Mouse (Mus musculus): ENCODE data around the gene Olfr1282. TPM values are rescaled to one million over a fixed set of nuclear protein-coding genes. Genes with fewer than 3 reads are reported as not detected.
"Not testable (repeated sequence)": the region's sequence is repeated elsewhere in the genome, so short reads cannot be mapped to it uniquely, and the experiment has no call there.

The Olfr1282 gene
- not detected in 2 replicates for polyA plus RNA-seq (2015; fragmentation: Nextera tagmentation; extraction: Ambion mirVana)

- no peak for ATAC-seq (ENCODE audit: insufficient number of reproducible peaks, low FRiP score, low TSS enrichment, low read depth)
- Histone ChIP-seq H3K36me3 (no peaks in the 10 kb centered on the region), H3K4me3 (replicated peaks) (no peak within 1 kb of the TSS), H3K9ac (no peak within 1 kb of the TSS), H3K27me3 (no peaks in the 10 kb centered on the region), H3K9me3 (replicated peaks) (no peaks in the 10 kb centered on the region), H3K4me2 (replicated peaks) (no peak within 1 kb of the TSS), H3K27ac (replicated peaks) (no peak within 1 kb of the TSS), H3K4me1 (no peaks in the 10 kb centered on the region)
- 70% methylated on average over 2 of the region's 2 CpGs for WGBS
Observed at GRCm38 (mm10) chr2:111335976-111336375, at the start of gene Olfr1282. Gene Olfr1282, minus strand, starts transcription at chr2:111336076.

GRCm38 (mm10) chr2:111375222-111375621, 39.3 kb upstream of the Olfr1282 start, which contains the start of gene Olfr1284:
Gene Olfr1284, plus strand, starts transcription at chr2:111375522.
- H3K4me1 ChIP-seq, result no peaks in the 10 kb centered on the region
- H3K9ac ChIP-seq, result no peak within 1 kb of the TSS
- H3K4me2 ChIP-seq (replicated peaks), result no peak within 1 kb of the TSS
- no peaks in the 10 kb centered on the region for H3K9me3 ChIP-seq (replicated peaks)
- 80% methylated on average over 1 of the region's 1 CpGs for WGBS
- no peak for ATAC-seq (ENCODE audit: insufficient number of reproducible peaks, low FRiP score, low TSS enrichment, low read depth)
- no peaks in the 10 kb centered on the region for H3K27me3 ChIP-seq
- no peaks in the 10 kb centered on the region for H3K36me3 ChIP-seq
- H3K27ac ChIP-seq (replicated peaks), result no peak within 1 kb of the TSS
- no peak within 1 kb of the TSS for H3K4me3 ChIP-seq (replicated peaks)

GRCm38 (mm10) chr2:111366490-111366889, 30.6 kb upstream of the Olfr1282 start, which contains the start of gene Olfr1283:
Gene Olfr1283, plus strand, starts transcription at chr2:111366790.
- Histone ChIP-seq H3K9me3 (replicated peaks) (no peaks in the 10 kb centered on the region), H3K36me3 (no peaks in the 10 kb centered on the region), H3K9ac (no peak within 1 kb of the TSS), H3K27me3 (no peaks in the 10 kb centered on the region), H3K4me2 (replicated peaks) (no peak within 1 kb of the TSS), H3K4me3 (replicated peaks) (no peak within 1 kb of the TSS), H3K27ac (replicated peaks) (no peak within 1 kb of the TSS), H3K4me1 (no peaks in the 10 kb centered on the region)
- 66% methylated on average over 2 of the region's 2 CpGs for WGBS
- no peak for ATAC-seq (ENCODE audit: insufficient number of reproducible peaks, low FRiP score, low TSS enrichment, low read depth)

- not testable (repeated sequence) for ATAC-seq (ENCODE audit: insufficient number of reproducible peaks, low FRiP score, low TSS enrichment, low read depth); H3K27me3 ChIP-seq; H3K36me3 ChIP-seq; H3K4me3 ChIP-seq (replicated peaks); H3K9ac ChIP-seq; H3K27ac ChIP-seq (replicated peaks); H3K4me2 ChIP-seq (replicated peaks); H3K9me3 ChIP-seq (replicated peaks); H3K4me1 ChIP-seq
- WGBS, result 85% methylated on average over 5 of the region's 5 CpGs
Observed at GRCm38 (mm10) chr2:111333721-111334120, 2.2 kb downstream of the Olfr1282 start.

GRCm38 (mm10) chr2:111326220-111326619, 9.7 kb downstream of the Olfr1282 start, which contains the start of gene Olfr1281:
Gene Olfr1281, plus strand, starts transcription at chr2:111326520.
- H3K27me3 ChIP-seq, result no peaks in the 10 kb centered on the region

GRCm38 (mm10) chr2:111313717-111314116, 22.2 kb downstream of the Olfr1282 start, which contains the start of gene Olfr1280:
Gene Olfr1280, plus strand, starts transcription at chr2:111314017.
- ATAC-seq (ENCODE audit: insufficient number of reproducible peaks, low FRiP score, low TSS enrichment, low read depth), result no peak
- no peaks in the 10 kb centered on the region for H3K9me3 ChIP-seq (replicated peaks)
- no peak within 1 kb of the TSS for H3K9ac ChIP-seq
- no peaks in the 10 kb centered on the region for H3K36me3 ChIP-seq
- H3K4me3 ChIP-seq (replicated peaks), result no peak within 1 kb of the TSS
- no peak within 1 kb of the TSS for H3K4me2 ChIP-seq (replicated peaks)
- H3K27me3 ChIP-seq, result no peaks in the 10 kb centered on the region
- no peak within 1 kb of the TSS for H3K27ac ChIP-seq (replicated peaks)
- no peaks in the 10 kb centered on the region for H3K4me1 ChIP-seq

More at GRCm38 (mm10) chr2:111326220-111326619, 9.7 kb downstream of the Olfr1282 start, which contains the start of gene Olfr1281:
- ATAC-seq (ENCODE audit: insufficient number of reproducible peaks, low FRiP score, low TSS enrichment, low read depth), result no peak
- Histone ChIP-seq H3K36me3 (no peaks in the 10 kb centered on the region), H3K4me1 (no peaks in the 10 kb centered on the region), H3K4me2 (replicated peaks) (no peak within 1 kb of the TSS), H3K9me3 (replicated peaks) (no peaks in the 10 kb centered on the region), H3K27ac (replicated peaks) (no peak within 1 kb of the TSS), H3K9ac (no peak within 1 kb of the TSS), H3K4me3 (replicated peaks) (no peak within 1 kb of the TSS)
- WGBS, result 65% methylated on average over 2 of the region's 2 CpGs

- Histone ChIP-seq H3K4me1 (no peaks in the 10 kb centered on the region), H3K27me3 (no peaks in the 10 kb centered on the region)
- ATAC-seq (ENCODE audit: insufficient number of reproducible peaks, low FRiP score, low TSS enrichment, low read depth), result no peak
Observed at GRCm38 (mm10) chr2:111300374-111300773, 35.5 kb downstream of the Olfr1282 start, which contains the start of gene Olfr1279. Gene Olfr1279, plus strand, starts transcription at chr2:111300635.

GRCm38 (mm10) chr2:111298541-111298940, 37.3 kb downstream of the Olfr1282 start:
- Histone ChIP-seq H3K27me3 (no peaks in the 10 kb centered on the region), H3K27ac (replicated peaks) (no peak overlapping the region), H3K9ac (no peak overlapping the region), H3K36me3 (no peaks in the 10 kb centered on the region), H3K9me3 (replicated peaks) (no peaks in the 10 kb centered on the region), H3K4me3 (replicated peaks) (no peak overlapping the region), H3K4me2 (replicated peaks) (no peak overlapping the region), H3K4me1 (no peaks in the 10 kb centered on the region)
- no peak for ATAC-seq (ENCODE audit: insufficient number of reproducible peaks, low FRiP score, low TSS enrichment, low read depth)

More at GRCm38 (mm10) chr2:111300374-111300773, 35.5 kb downstream of the Olfr1282 start, which contains the start of gene Olfr1279:
- Histone ChIP-seq H3K4me3 (replicated peaks) (no peak within 1 kb of the TSS), H3K9ac (no peak within 1 kb of the TSS), H3K27ac (replicated peaks) (no peak within 1 kb of the TSS), H3K36me3 (no peaks in the 10 kb centered on the region), H3K9me3 (replicated peaks) (no peaks in the 10 kb centered on the region), H3K4me2 (replicated peaks) (no peak within 1 kb of the TSS)

- Histone ChIP-seq H3K27me3 (no peaks in the 10 kb centered on the region), H3K4me2 (replicated peaks) (no peak within 1 kb of the TSS), H3K4me1 (no peaks in the 10 kb centered on the region), H3K36me3 (no peaks in the 10 kb centered on the region), H3K9ac (no peak within 1 kb of the TSS), H3K4me3 (replicated peaks) (no peak within 1 kb of the TSS), H3K27ac (replicated peaks) (no peak within 1 kb of the TSS), H3K9me3 (replicated peaks) (no peaks in the 10 kb centered on the region)
- ATAC-seq (ENCODE audit: insufficient number of reproducible peaks, low FRiP score, low TSS enrichment, low read depth), result no peak
Observed at GRCm38 (mm10) chr2:111289836-111290235, 46.0 kb downstream of the Olfr1282 start, which contains the start of gene Olfr1278. Gene Olfr1278, plus strand, starts transcription at chr2:111290136.

Other genes with a start within 250 kb of the Olfr1282 start
- gene Gm13941, start 230.1 kb downstream of the Olfr1282 start, polyA plus RNA-seq (2015; fragmentation: Nextera tagmentation; extraction: Ambion mirVana), result not detected in 2 replicates
- not detected in 2 replicates for gene Gm15130, start 183.1 kb downstream of the Olfr1282 start, polyA plus RNA-seq (2015; fragmentation: Nextera tagmentation; extraction: Ambion mirVana)
- 0.12 TPM in 1 of 2 replicates, not detected in the other for gene 4930430A15Rik, start 106.5 kb downstream of the Olfr1282 start, polyA plus RNA-seq (2015; fragmentation: Nextera tagmentation; extraction: Ambion mirVana)
- gene Olfr1275, start 100.8 kb downstream of the Olfr1282 start, polyA plus RNA-seq (2015; fragmentation: Nextera tagmentation; extraction: Ambion mirVana), result not detected in 2 replicates
- not detected in 2 replicates for gene Olfr1276, start 81.6 kb downstream of the Olfr1282 start, polyA plus RNA-seq (2015; fragmentation: Nextera tagmentation; extraction: Ambion mirVana)
- gene Olfr1277, start 62.0 kb downstream of the Olfr1282 start, polyA plus RNA-seq (2015; fragmentation: Nextera tagmentation; extraction: Ambion mirVana), result not detected in 2 replicates
- gene Olfr1278, start 45.9 kb downstream of the Olfr1282 start, polyA plus RNA-seq (2015; fragmentation: Nextera tagmentation; extraction: Ambion mirVana), result not detected in 2 replicates
- not detected in 2 replicates for gene Olfr1279, start 35.4 kb downstream of the Olfr1282 start, polyA plus RNA-seq (2015; fragmentation: Nextera tagmentation; extraction: Ambion mirVana)
- gene Olfr1280, start 22.1 kb downstream of the Olfr1282 start, polyA plus RNA-seq (2015; fragmentation: Nextera tagmentation; extraction: Ambion mirVana), result not detected in 2 replicates
- gene Olfr1281, start 9.6 kb downstream of the Olfr1282 start, polyA plus RNA-seq (2015; fragmentation: Nextera tagmentation; extraction: Ambion mirVana), result not detected in 2 replicates
- not detected in 2 replicates for gene Olfr1283, start 30.7 kb upstream of the Olfr1282 start, polyA plus RNA-seq (2015; fragmentation: Nextera tagmentation; extraction: Ambion mirVana)
- gene Olfr1284, start 39.4 kb upstream of the Olfr1282 start, polyA plus RNA-seq (2015; fragmentation: Nextera tagmentation; extraction: Ambion mirVana), result not detected in 2 replicates
- gene Olfr1286, start 87.0 kb upstream of the Olfr1282 start, polyA plus RNA-seq (2015; fragmentation: Nextera tagmentation; extraction: Ambion mirVana), result not detected in 2 replicates
- not detected in 2 replicates for gene Olfr1287, start 113.1 kb upstream of the Olfr1282 start, polyA plus RNA-seq (2015; fragmentation: Nextera tagmentation; extraction: Ambion mirVana)
- gene Olfr1288, start 138.0 kb upstream of the Olfr1282 start, polyA plus RNA-seq (2015; fragmentation: Nextera tagmentation; extraction: Ambion mirVana), result not detected in 2 replicates
- gene Olfr1289, start 144.7 kb upstream of the Olfr1282 start, polyA plus RNA-seq (2015; fragmentation: Nextera tagmentation; extraction: Ambion mirVana), result not detected in 2 replicates
- gene Olfr1290, start 157.8 kb upstream of the Olfr1282 start, polyA plus RNA-seq (2015; fragmentation: Nextera tagmentation; extraction: Ambion mirVana), result not detected in 2 replicates
- gene Olfr1291-ps1, start 161.1 kb upstream of the Olfr1282 start, polyA plus RNA-seq (2015; fragmentation: Nextera tagmentation; extraction: Ambion mirVana), result 0.04 TPM in 1 of 2 replicates, not detected in the other
- gene Olfr1293-ps, start 189.1 kb upstream of the Olfr1282 start, polyA plus RNA-seq (2015; fragmentation: Nextera tagmentation; extraction: Ambion mirVana), result not detected in 2 replicates
- gene Olfr1294, start 204.2 kb upstream of the Olfr1282 start, polyA plus RNA-seq (2015; fragmentation: Nextera tagmentation; extraction: Ambion mirVana), result not detected in 2 replicates
- not detected in 2 replicates for gene Olfr1295, start 233.6 kb upstream of the Olfr1282 start, polyA plus RNA-seq (2015; fragmentation: Nextera tagmentation; extraction: Ambion mirVana)

Data from embryonic facial prominence, embryonic 15.5 days (tissue).